Mouse (Mus musculus): ENCODE measurements around the gene Basp1. TPM values are rescaled to one million over a fixed set of nuclear protein-coding genes. Genes with fewer than 3 reads are reported as not detected.

Gene Basp1
- polyA plus RNA-seq, 2 experiments, result 1.6 to 3.8 TPM

GRCm38 (mm10) chr15:25373486-25373885 lies 40.1 kb downstream of the Basp1 start:
- WGBS (ENCODE audit: insufficient replicate concordance), result 58% methylated on average over 3 of the region's 3 CpGs
- H3K27ac ChIP-seq, result no peak overlapping the region
- ATAC-seq (ENCODE audit: insufficient read depth) (no peak), DNase-seq (ENCODE audit: low read depth in 3 of 3, low spot score in 3 of 3) (no peak)
- no peaks in the 10 kb centered on the region for H3K36me3 ChIP-seq (replicated peaks; ENCODE audit: control insufficient read depth, insufficient read depth, low read depth)
- H3K27me3 ChIP-seq (ENCODE audit: control insufficient read depth, insufficient read depth, low read length), result no peaks in the 10 kb centered on the region
- no peak overlapping the region for H3K4me3 ChIP-seq (ENCODE audit: insufficient read depth in 1 of 2, low read depth in 2 of 2, low read length in 2 of 2)
- H3K9ac ChIP-seq (replicated peaks), result no peak overlapping the region
- no peaks in the 10 kb centered on the region for H3K4me1 ChIP-seq (replicated peaks; ENCODE audit: control insufficient read depth in 2 of 2, insufficient read depth in 2 of 2, low read length in 1 of 2)
- H3K4me2 ChIP-seq (ENCODE audit: low read depth), result no peak overlapping the region
- H3K9me3 ChIP-seq (ENCODE audit: control insufficient read depth, low read length), result no peaks in the 10 kb centered on the region
- TF ChIP-seq CTCF (IDR thresholded peaks at IDR 0.05; ENCODE audit: low read depth) (no peak), EP300 (IDR thresholded peaks at IDR 0.05; ENCODE audit: low read depth) (no peak)

- ATAC-seq (ENCODE audit: insufficient read depth) (no peak), DNase-seq (ENCODE audit: low read depth in 3 of 3, low spot score in 3 of 3) (no peak)
- Histone ChIP-seq H3K9ac (replicated peaks) (no peak overlapping the region), H3K4me2 (ENCODE audit: low read depth) (no peak overlapping the region), H3K9me3 (ENCODE audit: control insufficient read depth, low read length) (no peaks in the 10 kb centered on the region), H3K36me3 (replicated peaks; ENCODE audit: control insufficient read depth, insufficient read depth, low read depth) (no peaks in the 10 kb centered on the region), H3K27ac (no peak overlapping the region), H3K4me1 (replicated peaks; ENCODE audit: control insufficient read depth in 2 of 2, insufficient read depth in 2 of 2, low read length in 1 of 2) (no peaks in the 10 kb centered on the region), H3K4me3 (ENCODE audit: insufficient read depth in 1 of 2, low read depth in 2 of 2, low read length in 2 of 2) (no peak overlapping the region), H3K27me3 (ENCODE audit: control insufficient read depth, insufficient read depth, low read length) (peaks cover 6% of the 10 kb centered on the region)
- WGBS (ENCODE audit: insufficient replicate concordance), result 71% methylated on average over 7 of the region's 7 CpGs
- TF ChIP-seq EP300 (IDR thresholded peaks at IDR 0.05; ENCODE audit: low read depth) (no peak), CTCF (IDR thresholded peaks at IDR 0.05; ENCODE audit: low read depth) (no peak)
These were observed 44.0 kb downstream of the Basp1 start for GRCm38 (mm10) chr15:25369522-25369921.

GRCm38 (mm10) chr15:25365503-25365902 lies 48.1 kb downstream of the Basp1 start:
- no peak overlapping the region for H3K4me2 ChIP-seq (ENCODE audit: low read depth)
- DNase-seq (ENCODE audit: low read depth in 3 of 3, low spot score in 3 of 3) (no peak), ATAC-seq (ENCODE audit: insufficient read depth) (no peak)
- no peak overlapping the region for H3K27ac ChIP-seq
- peaks cover 17% of the 10 kb centered on the region for H3K27me3 ChIP-seq (ENCODE audit: control insufficient read depth, insufficient read depth, low read length)
- H3K36me3 ChIP-seq (replicated peaks; ENCODE audit: control insufficient read depth, insufficient read depth, low read depth), result no peaks in the 10 kb centered on the region
- no peak overlapping the region for H3K4me3 ChIP-seq (ENCODE audit: insufficient read depth in 1 of 2, low read depth in 2 of 2, low read length in 2 of 2)
- 33% methylated on average over 5 of the region's 5 CpGs for WGBS (ENCODE audit: insufficient replicate concordance)
- TF ChIP-seq EP300 (IDR thresholded peaks at IDR 0.05; ENCODE audit: low read depth) (no peak), CTCF (IDR thresholded peaks at IDR 0.05; ENCODE audit: low read depth) (no peak)
- H3K9ac ChIP-seq (replicated peaks), result no peak overlapping the region
- H3K9me3 ChIP-seq (ENCODE audit: control insufficient read depth, low read length), result no peaks in the 10 kb centered on the region
- H3K4me1 ChIP-seq (replicated peaks; ENCODE audit: control insufficient read depth in 2 of 2, insufficient read depth in 2 of 2, low read length in 1 of 2), result no peaks in the 10 kb centered on the region

- Histone ChIP-seq H3K9me3 (ENCODE audit: control insufficient read depth, low read length) (no peaks in the 10 kb centered on the region), H3K4me2 (ENCODE audit: low read depth) (peak overlapping the region; percentile 48), H3K27me3 (ENCODE audit: control insufficient read depth, insufficient read depth, low read length) (peaks cover 17% of the 10 kb centered on the region), H3K4me3 (ENCODE audit: insufficient read depth in 1 of 2, low read depth in 2 of 2, low read length in 2 of 2) (peak overlapping the region in 1 of 2 experiments; percentile 33; a peak in 2 of 4 replicates), H3K9ac (replicated peaks) (no peak overlapping the region), H3K4me1 (replicated peaks; ENCODE audit: control insufficient read depth in 2 of 2, insufficient read depth in 2 of 2, low read length in 1 of 2) (no peaks in the 10 kb centered on the region), H3K36me3 (replicated peaks; ENCODE audit: control insufficient read depth, insufficient read depth, low read depth) (no peaks in the 10 kb centered on the region), H3K27ac (no peak overlapping the region)
- ATAC-seq (ENCODE audit: insufficient read depth) (no peak), DNase-seq (ENCODE audit: low read depth in 3 of 3, low spot score in 3 of 3) (no peak)
- TF ChIP-seq EP300 (IDR thresholded peaks at IDR 0.05; ENCODE audit: low read depth), result no peak
- TF ChIP-seq CTCF (IDR thresholded peaks at IDR 0.05; ENCODE audit: low read depth), result no peak
- 42% methylated on average over 23 of the region's 23 CpGs for WGBS (ENCODE audit: insufficient replicate concordance)
These were observed 48.6 kb downstream of the Basp1 start for GRCm38 (mm10) chr15:25364819-25365463.

- H3K36me3 ChIP-seq (replicated peaks; ENCODE audit: control insufficient read depth, insufficient read depth, low read depth), result no peaks in the 10 kb centered on the region
- peaks cover 17% of the 10 kb centered on the region for H3K27me3 ChIP-seq (ENCODE audit: control insufficient read depth, insufficient read depth, low read length)
- TF ChIP-seq CTCF (IDR thresholded peaks at IDR 0.05; ENCODE audit: low read depth) (no peak), EP300 (IDR thresholded peaks at IDR 0.05; ENCODE audit: low read depth) (no peak)
- no peak overlapping the region for H3K27ac ChIP-seq
- ATAC-seq (ENCODE audit: insufficient read depth), result no peak
- DNase-seq (ENCODE audit: low read depth in 3 of 3, low spot score in 3 of 3), result no peak
- no peaks in the 10 kb centered on the region for H3K9me3 ChIP-seq (ENCODE audit: control insufficient read depth, low read length)
- peak overlapping the region; percentile 48 for H3K4me2 ChIP-seq (ENCODE audit: low read depth)
- 18% methylated on average over 80 of the region's 97 CpGs for WGBS (ENCODE audit: insufficient replicate concordance)
- peak overlapping the region in 1 of 2 experiments; percentile 33; a peak in 2 of 4 replicates for H3K4me3 ChIP-seq (ENCODE audit: insufficient read depth in 1 of 2, low read depth in 2 of 2, low read length in 2 of 2)
- no peak overlapping the region for H3K9ac ChIP-seq (replicated peaks)
- H3K4me1 ChIP-seq (replicated peaks; ENCODE audit: control insufficient read depth in 2 of 2, insufficient read depth in 2 of 2, low read length in 1 of 2), result no peaks in the 10 kb centered on the region
These were observed 49.3 kb downstream of the Basp1 start for GRCm38 (mm10) chr15:25364160-25364818.

All from liver, embryonic 14.5 days (tissue).